Mouse (Mus musculus) heart, embryonic 14.5 days (tissue): Measurements from ENCODE around the gene Rhof. TPM values are rescaled to one million over a fixed set of nuclear protein-coding genes. Genes with fewer than 3 reads are reported as not detected.

ENCODE experiments used
- ATAC-seq: fragments of 200-750 bp; cut with Nextera tagmentation; 2 replicates; pipeline ENCODE4 v1.8.0; 2017; ENCODE audit warnings: low read depth, moderate TSS enrichment; ENCODE audit not compliant: insufficient number of reproducible peaks, insufficient read depth, low FRiP score
- H3K27ac ChIP-seq, 2 experiments: fragments of 200-500 bp in 1 of 2; fragments of 300-500 bp in 1 of 2; sonication (generic) in 1 of 2; replicated peaks in 1 of 2; 2 replicates each; pipeline ENCODE4 v1.5.1; 2012 to 2014; ENCODE audit warnings: low read depth in 2 of 2, low read length in 2 of 2, control low read depth in 1 of 2, mild to moderate bottlenecking in 1 of 2, mixed read lengths in 1 of 2; ENCODE audit not compliant: control insufficient read depth in 1 of 2, insufficient read depth in 1 of 2
- H3K27me3 ChIP-seq: fragments of 300-500 bp; sonication (generic); 2 replicates; pipeline ENCODE4 v1.6.1; 2014; ENCODE audit warnings: mild to moderate bottlenecking, low read length, control low read depth; ENCODE audit not compliant: control insufficient read depth, insufficient read depth
- H3K36me3 ChIP-seq: fragments of 300-500 bp; sonication (generic); 2 replicates; pipeline ENCODE4 v1.6.1; 2014; ENCODE audit warnings: mild to moderate bottlenecking, control low read depth, low read length, mixed read lengths; ENCODE audit not compliant: control insufficient read depth, insufficient read depth
- H3K4me1 ChIP-seq, 2 experiments: fragments of 200-500 bp in 1 of 2; fragments of 300-500 bp in 1 of 2; sonication (generic) in 1 of 2; 2 replicates each; pipeline ENCODE4 v1.6.1; 2012 to 2014; ENCODE audit warnings: low read length in 2 of 2, control low read depth in 1 of 2, mixed read lengths in 1 of 2; ENCODE audit not compliant: control insufficient read depth in 2 of 2, insufficient read depth in 2 of 2
- H3K4me2 ChIP-seq: fragments of 300-500 bp; sonication (generic); 2 replicates; pipeline ENCODE4 v1.6.1; 2014; ENCODE audit warnings: mild to moderate bottlenecking, low read length
- H3K4me3 ChIP-seq, 2 experiments: fragments of 200-500 bp in 1 of 2; fragments of 300-500 bp in 1 of 2; sonication (generic) in 1 of 2; 2 replicates each; pipeline ENCODE4 v1.5.1; 2012 to 2014; ENCODE audit warnings: low read length in 2 of 2, mild to moderate bottlenecking in 2 of 2, control low read depth in 1 of 2, low read depth in 1 of 2, moderate library complexity in 1 of 2; ENCODE audit not compliant: control insufficient read depth in 1 of 2, insufficient read depth in 1 of 2
- H3K9ac ChIP-seq: fragments of 300-500 bp; sonication (generic); 2 replicates; pipeline ENCODE4 v1.6.1; 2014; ENCODE audit warnings: mild to moderate bottlenecking, low read length
- H3K9me3 ChIP-seq: fragments of 300-500 bp; sonication (generic); 2 replicates; pipeline ENCODE4 v1.6.1; 2016; ENCODE audit warnings: low read length, control low read depth; ENCODE audit not compliant: control insufficient read depth
- WGBS: fragments of 180-500 bp; shearing (Covaris S2); extraction: QIAGEN DNeasy Blood & Tissue Kit; methylation state at CpG from one replicate; pipeline ENCODE4 v1.1.7; 2014; 5-methylcytosine and 5-hydroxymethylcytosine counted together
- polyA plus RNA-seq: library from polyadenylated mRNA; unstranded; fragments of >200 nt; fragmentation: Nextera tagmentation; extraction: Ambion mirVana; gene quantifications from 2 replicates; pipeline ENCODE4 v1.2.1, GENCODE M21; 2014

Rhof gene
- polyA plus RNA-seq, 1 experiment from 2014 or later: 0.99 TPM

GRCm38 (mm10) chr5:123125638-123126406, 6.7 kb downstream of the Rhof start:
- WGBS: 56% methylated on average over 18 of the region's 18 CpGs
- Histone ChIP-seq H3K9ac (peak overlapping the region; percentile 38; the same call in 1 of the 2 replicates), H3K27me3 (no peaks in the 10 kb centered on the region), H3K4me2 (no peak overlapping the region), H3K9me3 (0 out of 2 replicates have a peak, but pooled peaks cover 2% of the 10 kb centered on the region), H3K4me3 (no peak overlapping the region), H3K4me1 (peaks cover 9 to 12% of the 10 kb centered on the region in 2 experiments), H3K27ac (peak overlapping the region; percentile 25 to 54; a peak in 2 of 4 replicates), H3K36me3 (0 out of 2 replicates have a peak, but pooled peaks cover 9% of the 10 kb centered on the region)
- no peak for ATAC-seq

- ATAC-seq: no peak
- WGBS: 80% methylated on average over 6 of the region's 6 CpGs
- H3K4me2 ChIP-seq: no peak overlapping the region
- 0 out of 2 replicates have a peak, but pooled peaks cover 2% of the 10 kb centered on the region for H3K9me3 ChIP-seq
- 0 out of 2 replicates have a peak, but pooled peaks cover 9% of the 10 kb centered on the region for H3K36me3 ChIP-seq
- no peak overlapping the region for H3K4me3 ChIP-seq
- no peaks in the 10 kb centered on the region for H3K27me3 ChIP-seq
- peaks cover 9 to 12% of the 10 kb centered on the region in 2 experiments for H3K4me1 ChIP-seq
- H3K27ac ChIP-seq: no peak overlapping the region
- no peak overlapping the region for H3K9ac ChIP-seq
Measured at GRCm38 (mm10) chr5:123125105-123125504, 7.4 kb downstream of the Rhof start.

- Histone ChIP-seq H3K9ac (no peak overlapping the region), H3K9me3 (0 out of 2 replicates have a peak, but pooled peaks cover 2% of the 10 kb centered on the region), H3K4me1 (peaks cover 9% of the 10 kb centered on the region in 2 experiments), H3K4me3 (no peak overlapping the region), H3K27me3 (no peaks in the 10 kb centered on the region), H3K36me3 (no peaks in the 10 kb centered on the region), H3K4me2 (no peak overlapping the region), H3K27ac (no peak overlapping the region)
- WGBS: 88% methylated on average over 4 of the region's 4 CpGs
- no peak for ATAC-seq
Measured at GRCm38 (mm10) chr5:123122181-123122580, 10.3 kb downstream of the Rhof start.

- no peak overlapping the region for H3K9ac ChIP-seq
- no peak overlapping the region for H3K4me3 ChIP-seq
- H3K27me3 ChIP-seq: no peaks in the 10 kb centered on the region
- H3K27ac ChIP-seq: no peak overlapping the region
- ATAC-seq: no peak
- H3K9me3 ChIP-seq: 0 out of 2 replicates have a peak, but pooled peaks cover 2% of the 10 kb centered on the region
- H3K36me3 ChIP-seq: no peaks in the 10 kb centered on the region
- WGBS: 68% methylated on average over 7 of the region's 7 CpGs
- H3K4me2 ChIP-seq: no peak overlapping the region
- H3K4me1 ChIP-seq: peaks cover 1 to 4% of the 10 kb centered on the region in 2 experiments
Measured at GRCm38 (mm10) chr5:123120624-123121215, 11.8 kb downstream of the Rhof start.

GRCm38 (mm10) chr5:123118826-123119225, 13.7 kb downstream of the Rhof start:
- no peaks in the 10 kb centered on the region for H3K27me3 ChIP-seq
- no peak overlapping the region for H3K4me2 ChIP-seq
- 0 out of 2 replicates have a peak, but pooled peaks cover 2% of the 10 kb centered on the region for H3K9me3 ChIP-seq
- H3K4me1 ChIP-seq: peaks cover 0 to 2% of the 10 kb centered on the region in 2 experiments; a peak in 1 of 4 replicates
- no peak overlapping the region; a peak in 1 of 4 replicates for H3K27ac ChIP-seq
- H3K4me3 ChIP-seq: no peak overlapping the region
- H3K9ac ChIP-seq: no peak overlapping the region
- WGBS: 58% methylated on average over 10 of the region's 10 CpGs
- H3K36me3 ChIP-seq: no peaks in the 10 kb centered on the region
- no peak for ATAC-seq

- Histone ChIP-seq H3K9me3 (0 out of 2 replicates have a peak, but pooled peaks cover 2% of the 10 kb centered on the region), H3K27ac (no peak overlapping the region), H3K4me2 (no peak overlapping the region), H3K4me1 (peaks cover 0 to 2% of the 10 kb centered on the region in 2 experiments; a peak in 1 of 4 replicates), H3K9ac (no peak overlapping the region), H3K27me3 (no peaks in the 10 kb centered on the region), H3K4me3 (no peak overlapping the region), H3K36me3 (no peaks in the 10 kb centered on the region)
- WGBS: 77% methylated on average over 8 of the region's 8 CpGs
- no peak for ATAC-seq
Measured at GRCm38 (mm10) chr5:123117773-123118172, 14.7 kb downstream of the Rhof start.

- Histone ChIP-seq H3K9ac (no peak overlapping the region), H3K4me2 (no peak overlapping the region), H3K36me3 (no peaks in the 10 kb centered on the region), H3K27ac (no peak overlapping the region), H3K9me3 (0 out of 2 replicates have a peak, but pooled peaks cover 1% of the 10 kb centered on the region), H3K27me3 (no peaks in the 10 kb centered on the region), H3K4me3 (no peak overlapping the region), H3K4me1 (peaks cover 0 to 2% of the 10 kb centered on the region in 2 experiments; a peak in 1 of 4 replicates)
- no peak for ATAC-seq
- 24% methylated on average over 10 of the region's 10 CpGs for WGBS
Measured at GRCm38 (mm10) chr5:123117257-123117656, 15.2 kb downstream of the Rhof start.
